Mouse (Mus musculus) olfactory bulb, adult 2 months (tissue): Measurements from ENCODE around the gene Fgfr2. TPM values are rescaled to one million over a fixed set of nuclear protein-coding genes. Genes with fewer than 3 reads are reported as not detected.

ENCODE experiments used
- H3K27ac ChIP-seq: fragments of 200-500 bp; 2 replicates; pipeline ENCODE4 v1.5.1; 2012; ENCODE audit warnings: low read depth, low read length; ENCODE audit not compliant: insufficient read depth
- H3K4me1 ChIP-seq: fragments of 200-500 bp; 2 replicates; pipeline ENCODE4 v1.6.1; 2012; ENCODE audit warnings: low read length; ENCODE audit not compliant: control insufficient read depth, insufficient read depth
- H3K4me3 ChIP-seq: fragments of 200-500 bp; 2 replicates; pipeline ENCODE4 v1.5.1; 2012; ENCODE audit warnings: mild to moderate bottlenecking, low read depth, low read length, moderate library complexity; ENCODE audit not compliant: insufficient read depth
- CTCF ChIP-seq: fragments of 200-500 bp; IDR thresholded peaks from 2 replicates; pipeline ENCODE4 v1.5.1; 2012; ENCODE audit warnings: low read depth, mild to moderate bottlenecking, low read length, moderate library complexity; ENCODE audit not compliant: insufficient read depth
- POLR2A ChIP-seq: fragments of 200-500 bp; IDR thresholded peaks from 2 replicates; pipeline ENCODE4 v1.6.1; 2012; ENCODE audit warnings: mild to moderate bottlenecking, low read depth, low read length, moderate library complexity; ENCODE audit not compliant: insufficient read depth
- WGBS: fragments of 180-500 bp; shearing (Covaris S2); methylation state at CpG from one replicate; pipeline ENCODE4 v1.1.7; 2018; 5-methylcytosine and 5-hydroxymethylcytosine counted together
- polyA plus RNA-seq: library from polyadenylated mRNA; stranded (reverse); fragments of >200 nt; gene quantifications from 2 replicates; pipeline ENCODE4 v1.2.4, GENCODE M21; 2012; ENCODE audit warnings: low replicate concordance; ENCODE audit not compliant: missing spikeins, insufficient read depth, insufficient read length

The Fgfr2 gene
- polyA plus RNA-seq, 1 experiment = not detected

DNA sequence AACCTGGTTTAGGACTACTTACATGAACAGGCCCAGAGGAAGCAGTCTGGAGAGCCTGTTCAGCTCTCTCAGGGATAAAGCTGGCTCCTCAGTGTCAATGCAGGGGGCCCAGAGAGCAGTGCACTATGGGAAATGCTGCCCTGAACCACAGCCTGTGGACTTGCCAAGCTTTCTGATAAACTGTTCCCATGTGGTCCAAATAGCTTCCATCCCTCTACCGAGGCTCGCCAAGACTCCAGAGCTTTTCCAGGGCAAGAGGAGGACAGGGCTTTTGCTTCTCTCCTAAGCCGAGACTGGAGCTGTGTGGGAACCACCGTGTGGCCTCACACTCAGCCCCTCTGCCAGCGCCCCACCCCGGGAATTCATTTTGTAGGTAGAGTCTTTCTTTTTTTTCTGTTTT is 2444.7 kb downstream of the Fgfr2 start:
- TF ChIP-seq CTCF = no peak
- TF ChIP-seq POLR2A = no peak
- no peak overlapping the region for H3K4me3 ChIP-seq
- no peak overlapping the region for H3K27ac ChIP-seq
- H3K4me1 ChIP-seq = peaks cover 12% of the 10 kb centered on the region
- 89% methylated on average over 6 of the region's 6 CpGs for WGBS

DNA sequence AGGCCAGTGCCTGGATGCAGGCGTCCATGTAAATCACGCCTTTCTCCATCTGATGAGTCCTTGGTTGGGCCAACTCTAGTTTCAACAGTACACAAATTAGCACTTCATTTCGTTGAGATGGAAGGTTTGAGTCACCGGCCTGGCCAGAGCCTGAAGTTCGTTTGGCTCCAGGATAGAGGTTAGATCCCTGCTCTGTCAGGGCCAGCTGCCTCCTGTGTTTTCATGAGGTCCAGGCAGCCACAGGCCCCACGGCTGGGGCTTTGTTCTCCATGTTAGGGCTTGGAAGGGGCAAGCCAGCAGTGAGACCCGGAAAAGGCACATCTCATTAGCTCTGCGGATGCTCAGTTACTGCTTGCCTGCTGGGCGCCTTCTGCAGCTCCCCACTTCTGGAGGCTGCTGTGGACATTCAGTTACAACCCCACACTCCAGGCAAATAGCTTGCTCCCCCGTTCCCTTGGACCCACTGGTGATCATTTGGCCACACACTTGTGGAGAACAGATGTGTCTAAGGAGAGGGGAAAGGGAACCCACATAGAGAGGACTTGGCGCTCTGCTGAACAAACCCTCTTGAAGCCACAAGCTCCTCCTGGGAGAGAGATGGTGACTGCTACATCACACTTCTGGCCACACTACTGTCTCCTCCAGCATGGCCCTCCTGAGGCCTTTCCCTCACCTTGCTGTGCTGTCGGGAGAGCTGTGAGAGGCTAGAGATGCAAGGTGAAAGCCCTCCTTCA is 2445.4 kb downstream of the Fgfr2 start:
- Histone ChIP-seq H3K27ac (no peak overlapping the region), H3K4me1 (peaks cover 14% of the 10 kb centered on the region), H3K4me3 (no peak overlapping the region)
- TF ChIP-seq POLR2A (no peak), CTCF (no peak)
- 73% methylated on average over 12 of the region's 12 CpGs for WGBS

DNA sequence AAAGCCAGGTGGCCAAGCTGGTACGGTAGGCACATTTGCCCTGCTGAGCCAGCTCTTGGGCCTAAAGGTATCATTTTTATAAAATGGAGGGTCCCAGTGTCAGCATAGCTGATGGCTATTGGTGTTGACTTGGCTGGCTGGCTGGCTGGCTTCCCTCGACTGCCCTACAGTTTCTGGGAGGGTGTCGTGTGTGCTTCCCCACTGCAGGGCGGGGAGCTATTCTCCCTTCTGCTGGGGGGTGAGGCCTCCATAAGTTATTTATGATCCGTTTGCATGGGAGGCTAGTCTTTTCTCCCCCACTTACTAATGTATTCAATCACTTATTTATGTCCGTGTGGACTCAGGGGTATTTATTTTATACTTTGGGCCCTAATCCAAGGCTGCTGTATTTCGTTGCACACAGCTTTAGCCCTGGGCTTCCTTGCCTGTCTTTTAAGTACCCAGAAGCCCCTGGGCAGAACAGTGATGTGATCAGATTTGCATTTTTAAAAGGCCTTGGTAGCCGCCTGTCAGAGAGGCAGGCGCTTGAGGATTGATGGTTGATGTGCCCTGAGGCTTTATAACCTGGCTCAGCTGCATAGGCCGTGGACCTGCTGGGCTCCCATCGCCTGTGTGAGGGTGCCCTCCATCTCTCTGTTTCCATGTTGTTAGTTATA is 2446.1 kb downstream of the Fgfr2 start:
- H3K27ac ChIP-seq = no peak overlapping the region
- TF ChIP-seq POLR2A = no peak
- TF ChIP-seq CTCF = no peak
- no peak overlapping the region for H3K4me3 ChIP-seq
- H3K4me1 ChIP-seq = peaks cover 13% of the 10 kb centered on the region
- WGBS = 85% methylated on average over 11 of the region's 11 CpGs

DNA sequence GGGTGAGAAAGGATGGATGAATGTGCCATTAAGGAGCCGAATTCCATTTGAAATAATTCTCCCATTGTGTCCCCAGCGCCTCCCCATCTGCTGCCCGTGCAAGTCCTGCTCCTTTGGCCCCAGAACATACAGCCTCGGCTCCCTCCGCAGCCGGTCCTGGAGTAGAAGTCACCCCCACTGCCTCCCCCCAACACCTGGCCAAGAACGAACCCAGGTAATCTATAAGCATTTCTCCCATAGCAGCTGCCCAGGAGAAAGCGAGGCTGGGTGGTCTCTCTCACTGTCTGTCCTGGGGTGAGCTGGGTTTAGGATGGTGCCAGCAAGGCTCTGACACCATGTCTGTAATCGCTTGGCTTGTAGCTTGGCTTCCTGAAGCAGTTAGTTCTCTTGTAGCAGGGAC is 2448.6 kb downstream of the Fgfr2 start:
- 62% methylated on average over 9 of the region's 9 CpGs for WGBS
- H3K27ac ChIP-seq = no peak overlapping the region
- TF ChIP-seq POLR2A (no peak), CTCF (no peak)
- H3K4me3 ChIP-seq = no peak overlapping the region
- peaks cover 19% of the 10 kb centered on the region for H3K4me1 ChIP-seq

DNA sequence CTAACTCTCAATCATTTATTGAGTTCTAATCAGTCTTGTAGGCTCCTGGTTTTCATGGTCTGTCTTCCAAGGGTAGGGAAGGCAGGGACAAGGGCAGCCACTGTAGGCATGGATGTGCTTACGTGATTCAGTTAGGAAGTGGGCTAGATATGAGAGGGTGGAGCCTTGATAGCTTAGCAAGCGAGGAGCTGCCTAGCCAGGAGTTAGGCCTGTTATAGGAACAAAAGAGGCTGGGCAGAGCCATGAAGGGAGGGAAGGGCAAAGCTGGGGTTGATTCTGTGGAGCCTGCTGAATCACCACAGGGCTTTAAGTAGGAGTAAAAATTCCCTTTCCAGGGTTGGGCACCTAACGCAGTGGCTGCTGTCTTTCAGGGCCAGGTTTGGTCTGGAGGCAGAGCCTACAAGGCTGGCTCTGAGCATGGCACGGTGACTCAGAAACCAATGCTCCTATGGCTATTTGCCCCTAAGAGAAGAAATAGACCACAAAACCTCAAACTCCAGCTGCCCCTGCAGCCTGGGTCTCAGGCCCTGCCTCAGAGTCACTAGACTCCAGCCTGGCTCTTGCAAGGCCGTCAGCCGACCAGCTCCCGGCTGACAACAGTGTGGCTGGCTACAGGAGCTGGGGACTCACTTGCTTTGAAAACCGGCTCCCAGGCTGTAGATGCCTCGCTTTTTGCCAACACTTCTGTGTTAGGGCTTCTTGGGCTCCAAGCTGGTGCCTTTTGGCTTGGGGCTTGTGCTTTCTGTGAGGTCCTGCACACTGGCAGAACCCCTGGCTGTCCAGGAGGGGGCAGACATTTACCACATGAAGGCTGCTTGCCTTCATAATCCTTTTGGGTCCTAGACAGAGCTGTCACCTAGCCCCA is 2449.7 kb downstream of the Fgfr2 start:
- peaks cover 21% of the 10 kb centered on the region for H3K4me1 ChIP-seq
- no peak overlapping the region for H3K27ac ChIP-seq
- peak; percentile 63 for TF ChIP-seq CTCF
- TF ChIP-seq POLR2A = no peak
- H3K4me3 ChIP-seq = no peak overlapping the region
- 52% methylated on average over 9 of the region's 9 CpGs for WGBS

DNA sequence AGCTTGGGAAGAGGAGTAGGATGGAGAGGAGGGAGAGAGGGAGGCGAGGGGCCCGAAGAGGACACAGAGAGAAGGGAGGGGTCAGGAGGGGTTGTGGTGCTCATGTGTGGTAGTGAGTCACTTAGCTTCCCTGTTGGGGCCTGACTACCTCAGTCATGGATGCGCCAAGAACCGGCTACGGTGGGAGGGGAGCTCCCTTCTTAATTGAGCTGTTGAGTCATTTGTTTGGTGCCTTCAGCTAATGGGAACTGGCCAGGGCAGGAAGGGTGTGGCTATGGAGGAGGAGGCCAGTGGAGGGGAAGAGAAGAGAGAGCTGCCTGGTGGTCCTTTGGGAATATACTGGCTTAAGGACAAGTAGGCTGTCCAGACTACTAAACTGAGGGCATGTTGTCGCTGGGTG is 2451.8 kb downstream of the Fgfr2 start:
- H3K4me1 ChIP-seq = peaks cover 21% of the 10 kb centered on the region
- H3K4me3 ChIP-seq = no peak overlapping the region
- 57% methylated on average over 6 of the region's 6 CpGs for WGBS
- H3K27ac ChIP-seq = no peak overlapping the region
- no peak for TF ChIP-seq POLR2A
- TF ChIP-seq CTCF = no peak

DNA sequence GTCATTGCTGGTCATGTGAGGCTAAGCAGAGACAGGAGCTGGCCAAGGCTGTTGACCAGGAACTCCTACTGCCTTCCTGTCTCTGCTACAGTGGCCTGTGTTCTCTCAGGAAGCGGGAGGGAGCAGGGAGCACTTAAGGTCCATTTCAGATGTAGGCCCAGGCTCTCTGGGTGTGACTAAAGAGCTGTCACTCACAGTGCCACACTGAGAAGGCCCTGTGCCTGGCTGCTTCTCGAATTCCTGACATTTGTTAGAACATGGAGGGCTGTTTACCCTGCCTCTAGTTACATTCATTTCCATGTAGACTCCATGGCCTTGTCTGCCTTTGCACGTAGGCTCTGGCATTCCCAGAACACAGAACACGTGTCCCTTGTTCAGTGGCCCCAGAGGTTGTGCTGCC is 2452.8 kb downstream of the Fgfr2 start:
- WGBS = 86% methylated on average over 4 of the region's 4 CpGs
- TF ChIP-seq CTCF (no peak), POLR2A (no peak)

DNA sequence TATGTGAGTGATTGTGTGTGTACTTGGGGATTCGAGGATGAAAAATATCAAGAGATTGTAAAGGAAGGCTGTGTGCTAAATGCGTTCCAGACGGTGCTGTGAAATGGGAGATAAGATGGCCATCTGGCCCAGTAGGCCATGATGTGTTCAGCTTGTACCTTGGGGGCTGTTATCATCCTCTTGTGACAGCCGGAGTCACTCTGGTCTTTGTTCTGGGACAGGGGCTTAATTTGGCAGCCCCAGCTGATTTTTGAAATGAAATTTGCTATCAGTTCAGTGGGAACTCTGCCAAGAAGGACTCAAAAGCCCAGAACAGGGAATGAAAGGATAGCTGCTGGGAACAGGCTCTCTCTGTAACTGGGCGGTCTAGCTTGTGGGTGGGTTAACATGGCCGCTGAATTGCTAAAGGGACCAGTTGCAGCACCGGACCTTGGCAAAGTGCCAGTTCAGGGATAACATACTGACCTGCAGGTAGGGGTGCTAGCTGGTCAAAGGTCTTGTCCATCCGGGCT is 2453.7 kb downstream of the Fgfr2 start:
- Histone ChIP-seq H3K4me3 (no peak overlapping the region), H3K4me1 (peaks cover 18% of the 10 kb centered on the region), H3K27ac (no peak overlapping the region)
- 67% methylated on average over 8 of the region's 8 CpGs for WGBS
- TF ChIP-seq POLR2A (no peak), CTCF (no peak)

More for the DNA sequence above, 2452.8 kb downstream of the Fgfr2 start:
- Histone ChIP-seq H3K4me3 (no peak overlapping the region), H3K27ac (no peak overlapping the region), H3K4me1 (peaks cover 21% of the 10 kb centered on the region)
